Mouse (Mus musculus) adrenal gland, adult 2 months (tissue): ENCODE measurements at regions not wholly inside any gene's neighbourhood (a gene's known extent, or its start where the extent isn't known, plus 50 kb on each side); places are given as distances from the start of the nearest gene placed in this dataset.

Source experiments
- DNase-seq: peaks from one replicate; pipeline ENCODE4 v3.0.0; 2021

DNA sequence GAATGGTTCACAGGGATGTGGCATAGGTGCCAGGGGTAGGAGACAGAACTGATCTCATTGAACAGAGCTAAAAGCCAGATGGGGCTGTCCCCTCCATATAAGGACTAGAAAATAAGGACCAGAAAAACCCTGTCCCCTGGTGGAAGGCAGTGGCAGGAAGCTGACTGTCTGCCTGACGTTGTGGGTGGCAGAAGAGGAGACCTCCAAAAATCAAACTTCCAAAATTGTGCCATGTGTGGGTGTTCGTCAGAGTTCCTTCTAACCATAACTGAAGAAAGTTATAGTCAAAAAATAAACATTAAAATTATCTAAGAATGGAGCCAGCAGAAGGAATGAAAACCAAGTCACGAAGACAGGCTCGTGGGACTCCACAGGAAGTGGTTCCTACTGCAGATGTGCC lies 129.2 kb downstream of the Mtx3 start:
- no peak for DNase-seq

DNA sequence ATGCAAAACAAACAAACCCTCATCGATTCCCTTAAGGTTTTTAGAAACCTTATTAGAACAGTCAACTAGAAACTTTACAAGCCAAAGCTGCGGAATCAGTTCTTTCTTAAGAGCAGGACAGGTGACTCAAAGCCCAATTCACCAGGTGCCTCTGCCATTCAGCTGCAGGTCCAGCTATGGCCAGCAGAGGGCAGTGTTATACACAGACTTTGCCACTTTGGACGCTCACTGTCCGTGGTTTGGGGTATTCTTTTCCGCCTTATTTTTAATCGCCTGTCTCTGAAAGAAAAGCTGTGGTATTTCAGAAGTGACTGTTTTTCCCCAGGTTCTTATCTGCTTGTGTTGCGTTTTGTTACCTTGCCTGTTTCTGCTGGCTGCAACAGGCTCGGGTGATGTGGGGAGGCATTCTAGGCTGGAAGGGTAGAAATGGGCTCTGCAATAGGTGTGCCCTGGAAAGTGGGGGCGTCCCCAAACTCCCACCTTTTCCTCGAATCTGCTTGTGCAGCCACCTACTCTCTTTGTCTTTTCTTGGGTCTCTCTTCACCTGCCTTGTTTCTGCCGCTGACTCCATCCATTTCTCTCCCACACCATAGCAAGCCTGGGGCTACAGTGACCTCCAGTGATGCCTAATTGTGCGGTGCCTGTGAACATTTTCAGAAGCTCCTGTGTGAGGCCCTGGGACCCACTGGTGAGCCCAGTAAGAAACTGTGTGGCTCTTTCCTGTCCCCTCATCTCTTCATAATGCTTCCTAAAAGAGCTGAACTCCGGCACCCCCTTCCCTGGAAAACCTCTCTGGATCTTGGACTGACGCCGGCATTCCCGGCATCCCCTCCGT lies 142.4 kb downstream of the Mtx3 start:
- peak; percentile 69 for DNase-seq

DNA sequence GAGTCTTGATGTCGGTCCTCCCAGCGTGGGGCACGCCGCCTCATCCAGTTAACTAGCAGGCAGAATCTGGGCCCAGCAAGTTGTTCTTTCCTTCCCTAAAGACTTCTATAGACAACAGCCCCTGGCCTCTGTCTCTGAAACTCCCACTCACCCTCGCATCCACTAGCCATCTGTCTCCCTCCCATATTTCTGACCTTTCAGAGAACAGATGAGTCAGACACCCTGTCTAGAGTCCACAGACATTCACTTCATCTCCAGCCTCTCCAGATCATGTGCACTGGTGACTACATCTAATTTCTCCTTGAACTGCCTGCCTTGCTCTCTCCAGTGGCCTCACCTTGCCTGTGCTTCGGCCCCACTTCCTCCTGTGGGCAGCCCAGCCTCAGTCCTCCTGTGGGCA lies 143.1 kb downstream of the Mtx3 start:
- DNase-seq: peak; percentile 67

DNA sequence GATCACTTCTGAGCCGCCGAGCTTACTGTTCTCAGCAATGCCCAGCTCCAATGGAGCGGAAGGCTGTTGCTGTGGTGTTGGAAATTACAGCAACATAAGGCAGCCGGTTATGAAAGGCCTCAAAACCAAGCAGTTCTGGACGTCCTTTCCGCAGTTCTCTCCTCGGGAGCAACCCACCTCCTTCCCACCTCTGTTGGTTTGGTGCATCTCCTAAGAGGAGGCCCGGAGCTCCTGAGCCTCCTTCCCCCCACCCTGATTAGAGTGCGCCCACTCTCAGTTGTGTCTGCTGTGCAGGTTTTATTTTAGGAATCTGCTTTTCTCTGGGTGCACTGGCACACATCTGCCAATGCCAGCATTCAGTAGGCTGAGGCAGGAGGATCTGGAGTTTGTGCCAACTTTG lies 144.0 kb downstream of the Mtx3 start:
- no peak for DNase-seq

DNA sequence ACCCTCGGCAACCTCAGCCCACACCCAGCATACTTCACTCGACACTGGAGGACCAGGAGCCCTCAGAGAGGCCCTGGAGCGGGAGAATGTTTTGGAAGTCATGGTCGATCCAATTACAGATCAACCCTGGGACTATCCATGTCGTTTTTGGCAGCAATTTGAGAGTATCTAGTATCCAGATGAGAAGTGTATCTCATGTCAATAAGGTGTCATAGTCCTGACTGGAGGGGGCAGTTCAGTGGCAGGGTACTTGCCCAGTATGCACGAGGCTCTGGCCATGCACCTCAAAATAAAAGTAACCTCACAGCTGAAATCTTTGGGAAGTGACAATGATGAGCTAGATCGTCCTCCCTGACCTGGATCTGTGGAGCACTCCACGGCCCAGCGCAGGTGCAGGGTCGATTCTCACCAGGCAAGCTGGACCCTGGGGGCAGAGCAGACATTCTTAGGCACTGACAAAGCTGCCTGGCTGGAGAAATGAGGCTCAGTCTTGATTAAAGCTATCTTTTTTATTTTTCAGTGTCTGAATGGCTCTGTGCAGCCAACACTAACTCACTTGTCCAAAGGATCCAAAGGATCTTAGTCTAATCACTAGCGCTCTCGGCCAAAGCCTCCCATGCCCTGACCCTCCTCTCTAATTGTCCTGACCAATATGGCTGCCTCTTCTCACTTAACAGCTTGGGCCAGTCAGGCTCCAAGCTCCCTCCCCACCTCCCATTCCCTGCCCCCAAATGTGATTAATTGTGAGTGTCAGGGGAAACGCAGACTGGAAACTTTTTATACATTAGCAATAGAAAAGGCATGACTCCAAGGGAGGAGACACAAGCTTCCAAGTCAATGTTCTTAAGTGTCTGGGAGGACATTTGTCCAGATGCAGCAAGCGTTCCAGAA lies 146.0 kb downstream of the Mtx3 start:
- no peak for DNase-seq
